Mouse (Mus musculus) lung, adult 2 months (tissue): ENCODE measurements at regions not wholly inside any gene's neighbourhood (a gene's known extent, or its start where the extent isn't known, plus 50 kb on each side); places are given as distances from the start of the nearest gene placed in this dataset.

ENCODE experiments used
- CTCF ChIP-seq: fragments of 200-500 bp; IDR thresholded peaks from 2 replicates; pipeline ENCODE4 v1.5.1; 2011; ENCODE audit warnings: mild to moderate bottlenecking, low read length, control low read depth; ENCODE audit not compliant: insufficient read depth
- POLR2A ChIP-seq: fragments of 200-500 bp; IDR thresholded peaks from 2 replicates; pipeline ENCODE4 v1.6.1; 2011; ENCODE audit warnings: low read depth, mild to moderate bottlenecking, control low read depth, low read length, borderline replicate concordance; ENCODE audit errors: extremely low read depth

DNA sequence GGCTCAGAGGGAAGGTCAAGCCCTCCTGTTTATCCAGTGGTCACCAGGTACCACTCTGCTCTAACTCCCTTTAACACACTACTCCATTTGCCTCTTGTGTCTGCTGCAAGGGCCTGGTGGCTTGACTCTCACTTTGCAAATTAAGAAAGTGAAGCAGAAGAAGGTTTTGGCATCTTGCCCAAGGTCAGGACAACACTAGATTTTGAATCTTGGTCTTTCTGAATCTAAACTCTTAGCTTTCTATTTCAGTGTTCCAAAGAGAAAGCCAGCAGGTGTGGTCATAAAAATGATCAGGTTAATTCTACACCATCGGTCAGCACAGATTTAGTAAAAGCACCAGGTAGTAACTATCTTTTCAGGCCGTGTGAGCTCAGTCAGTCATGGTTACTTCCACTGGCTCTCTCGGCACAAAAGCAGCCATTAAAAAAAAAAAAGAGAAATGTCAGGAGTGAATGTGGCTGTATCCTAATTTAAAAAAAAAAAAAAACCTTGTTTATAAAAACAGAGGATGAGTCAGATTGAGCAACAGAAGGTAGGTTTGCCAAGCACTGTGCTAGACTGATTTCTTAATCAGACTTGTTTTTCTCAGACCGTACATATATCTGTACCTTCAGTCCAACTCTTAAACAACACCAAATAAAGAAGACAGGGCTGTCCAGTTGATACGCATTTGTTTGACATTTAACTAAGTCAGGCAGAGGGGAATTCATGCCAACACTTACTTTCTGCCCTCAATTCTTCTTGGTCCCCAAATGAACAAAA lies 403.6 kb upstream of the Rgma start:
- no peak for TF ChIP-seq CTCF
- no peak for TF ChIP-seq POLR2A
